Comparison of ENCODE assay signal across 21 mouse cellular contexts in the genomic region with DNA sequence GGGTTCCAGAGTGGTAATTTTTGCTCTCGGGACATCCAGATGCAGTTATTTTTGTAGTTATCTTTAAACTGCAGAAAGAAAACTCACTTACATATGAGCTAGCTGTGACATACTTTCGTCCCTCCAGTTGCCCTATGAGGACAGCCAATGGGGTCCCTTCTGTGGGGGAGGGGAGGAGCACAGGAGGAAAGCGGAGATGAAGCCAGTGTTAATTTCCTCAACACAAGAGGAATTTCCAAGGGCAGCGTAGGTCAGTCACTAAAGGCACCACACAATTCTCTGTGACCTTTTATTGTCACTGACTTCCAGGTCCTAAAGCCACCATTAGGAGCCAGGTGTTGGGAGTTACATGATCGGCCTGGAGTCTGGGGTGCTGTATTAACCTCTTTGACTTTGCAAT. TPM values are rescaled to one million over a fixed set of nuclear protein-coding genes. Genes with fewer than 3 reads are reported as not detected.
A peak's percentile ranks its signal among the peaks of the same experiment; 100 is the strongest.
DNase-seq lines count a peak whose midpoint lies in the region; ATAC-seq and TF ChIP-seq lines count a peak whose summit lies in the region.
"Had no signal": no experiment of that assay in that cellular context is flagged by ENCODE, and none has a peak within 500 bp of the region (broad histone marks: within the 10 kb centered on the region; RNA-seq: fewer than 3 reads in every experiment).

No protein-coding gene starts in this region.

- TF ChIP-seq CTCF in kidney, postnatal 0 days (IDR thresholded peaks at IDR 0.05; ENCODE audit: low read depth), result no peak
- TF ChIP-seq CTCF in kidney, adult 2 months (conservative IDR thresholded peaks at IDR 0.05; ENCODE audit: insufficient read depth, insufficient read length, low read depth, low read length), result no peak

- WGBS in kidney, postnatal 0 days, result 34% methylated on average over 5 of the region's 5 CpGs
- 60% methylated on average over 5 of the region's 5 CpGs for WGBS in kidney, adult 2 months
- 24% methylated on average over 5 of the region's 5 CpGs for WGBS in embryonic facial prominence, embryonic 11.5 days
- WGBS in intestine, embryonic 16.5 days, result 61% methylated on average over 5 of the region's 5 CpGs

- no peaks in the 10 kb centered on the region for H3K36me3 ChIP-seq in kidney, postnatal 0 days (ENCODE audit: insufficient read depth, low read length)
- no peaks in the 10 kb centered on the region for H3K36me3 ChIP-seq in kidney, adult 2 months (ENCODE audit: control insufficient read depth, insufficient read depth, low read length)
- H3K36me3 ChIP-seq in embryonic facial prominence, embryonic 11.5 days (replicated peaks; ENCODE audit: control insufficient read depth, insufficient read depth, low read depth, low read length), result no peaks in the 10 kb centered on the region
- H3K36me3 ChIP-seq in intestine, embryonic 16.5 days (ENCODE audit: control insufficient read depth, insufficient read depth, low read length), result no peaks in the 10 kb centered on the region
- H3K36me3 ChIP-seq: midbrain, embryonic 15.5 days; neural tube, embryonic 12.5 days had no signal

- no peaks in the 10 kb centered on the region for H3K27me3 ChIP-seq in kidney, postnatal 0 days (ENCODE audit: insufficient read depth, low read length)
- no peaks in the 10 kb centered on the region for H3K27me3 ChIP-seq in kidney, adult 2 months (replicated peaks; ENCODE audit: control insufficient read depth, insufficient read depth, low read length)
- no peaks in the 10 kb centered on the region for H3K27me3 ChIP-seq in embryonic facial prominence, embryonic 11.5 days (ENCODE audit: control insufficient read depth, insufficient read depth, low read length)
- H3K27me3 ChIP-seq in intestine, embryonic 16.5 days (replicated peaks; ENCODE audit: control insufficient read depth, insufficient read depth, low read length), result no peaks in the 10 kb centered on the region
- H3K27me3 ChIP-seq: CH12.LX; midbrain, embryonic 15.5 days; neural tube, embryonic 12.5 days had no signal

- H3K27ac ChIP-seq in kidney, postnatal 0 days, result no peak overlapping the region
- no peak overlapping the region for H3K27ac ChIP-seq in kidney, adult 2 months (ENCODE audit: insufficient read depth, low read depth, low read length)
- H3K27ac ChIP-seq in embryonic facial prominence, embryonic 11.5 days (replicated peaks; ENCODE audit: low read depth, low read length), result no peak overlapping the region
- H3K27ac ChIP-seq in intestine, embryonic 16.5 days (ENCODE audit: low read length), result no peak overlapping the region
- H3K27ac ChIP-seq: midbrain, embryonic 15.5 days; neural tube, embryonic 12.5 days had no signal

- no peak for ATAC-seq in kidney, postnatal 0 days (replicated peaks; ENCODE audit: low FRiP score, low read depth)
- no peak for ATAC-seq in embryonic facial prominence, embryonic 11.5 days (replicated peaks; ENCODE audit: insufficient number of reproducible peaks, low FRiP score, low TSS enrichment, low read depth)
- ATAC-seq in intestine, embryonic 16.5 days, result no peak
- ATAC-seq: forebrain, embryonic 14.5 days; midbrain, embryonic 15.5 days had no signal

- TF ChIP-seq POLR2A in kidney, adult 2 months (IDR thresholded peaks at IDR 0.05; ENCODE audit: low read depth, low read length), result no peak

- no peak overlapping the region for H3K9ac ChIP-seq in kidney, postnatal 0 days (ENCODE audit: low read depth, low read length)
- no peak overlapping the region for H3K9ac ChIP-seq in embryonic facial prominence, embryonic 11.5 days (replicated peaks; ENCODE audit: low read length)
- no peak overlapping the region for H3K9ac ChIP-seq in intestine, embryonic 16.5 days (ENCODE audit: low read depth, low read length)
- H3K9ac ChIP-seq: midbrain, embryonic 15.5 days; neural tube, embryonic 12.5 days had no signal

- DNase-seq in kidney, postnatal 0 days (ENCODE audit: low spot score), result peak; percentile 61
- DNase-seq in kidney, adult 2 months, result no peak
- DNase-seq in ZHBTc4 (ENCODE audit: low read depth, low spot score), result peak; percentile 45
- peak; percentile 46 for DNase-seq in embryonic facial prominence, embryonic 11.5 days (ENCODE audit: low spot score)
- peak; percentile 53 for DNase-seq in retina, postnatal 1 day
- DNase-seq in right cerebral cortex, adult 18-20 months, result no peak
- DNase-seq: adrenal gland, postnatal 25 days; B cell, adult 2 months; cerebellum, adult 9-10 months; gastrocnemius, postnatal 10 days; kidney, adult 18-20 months; kidney, postnatal 10 days; left cerebral cortex, postnatal 4 days; lung, postnatal 10 days; thymus, postnatal 14 days had no signal

- peaks cover 25% of the 10 kb centered on the region for H3K4me1 ChIP-seq in kidney, postnatal 0 days (replicated peaks; ENCODE audit: insufficient read depth, low read length)
- H3K4me1 ChIP-seq in kidney, adult 2 months (ENCODE audit: control insufficient read depth, insufficient read depth, low read length), result peaks cover 17% of the 10 kb centered on the region
- no peaks in the 10 kb centered on the region; the same call in none of the 2 replicates for H3K4me1 ChIP-seq in embryonic facial prominence, embryonic 11.5 days (ENCODE audit: control insufficient read depth, insufficient read depth, low read length)
- peaks cover 16% of the 10 kb centered on the region for H3K4me1 ChIP-seq in intestine, embryonic 16.5 days (ENCODE audit: control insufficient read depth, insufficient read depth, low read length)

- H3K4me3 ChIP-seq in kidney, postnatal 0 days (replicated peaks; ENCODE audit: low read depth, low read length), result no peak overlapping the region
- no peak overlapping the region for H3K4me3 ChIP-seq in kidney, adult 2 months (ENCODE audit: insufficient read depth, low read depth, low read length)
- no peak overlapping the region for H3K4me3 ChIP-seq in embryonic facial prominence, embryonic 11.5 days (ENCODE audit: low read depth, low read length)
- no peak overlapping the region for H3K4me3 ChIP-seq in intestine, embryonic 16.5 days (ENCODE audit: low read length)
- H3K4me3 ChIP-seq: midbrain, embryonic 15.5 days; neural tube, embryonic 12.5 days had no signal

- H3K4me2 ChIP-seq in kidney, postnatal 0 days (ENCODE audit: low read length), result no peak overlapping the region
- H3K4me2 ChIP-seq in embryonic facial prominence, embryonic 11.5 days (ENCODE audit: low read depth, low read length), result no peak overlapping the region
- H3K4me2 ChIP-seq in intestine, embryonic 16.5 days (ENCODE audit: low read depth, low read length), result no peak overlapping the region
- H3K4me2 ChIP-seq: heart, embryonic 11.5 days; midbrain, embryonic 15.5 days; neural tube, embryonic 12.5 days had no signal

- no peaks in the 10 kb centered on the region for H3K9me3 ChIP-seq in kidney, postnatal 0 days (replicated peaks; ENCODE audit: low read length)
- no peaks in the 10 kb centered on the region for H3K9me3 ChIP-seq in embryonic facial prominence, embryonic 11.5 days (replicated peaks; ENCODE audit: control insufficient read depth, low read length)
- no peaks in the 10 kb centered on the region for H3K9me3 ChIP-seq in intestine, embryonic 16.5 days (ENCODE audit: control insufficient read depth, low read length)
- H3K9me3 ChIP-seq: midbrain, embryonic 15.5 days; neural tube, embryonic 12.5 days had no signal

RNA-seq across cellular contexts. Expression of gene Nfkbia, which starts 22.0 kb away (rescaled TPM):
- 73.1 and 82.7 TPM in 2 replicates for polyA plus RNA-seq in kidney, postnatal 0 days (2015; fragmentation: Nextera tagmentation; extraction: Ambion mirVana)
- polyA plus RNA-seq in kidney, adult 2 months (2012; rRNA removed), result 90.0 and 93.3 TPM in 2 replicates
- 56.9 and 60.7 TPM in 2 replicates for polyA plus RNA-seq in embryonic facial prominence, embryonic 11.5 days (2014; fragmentation: Nextera tagmentation; extraction: Ambion mirVana)
- 75.5 and 83.8 TPM in 2 replicates for polyA plus RNA-seq in intestine, embryonic 16.5 days (2015; fragmentation: Nextera tagmentation; extraction: Ambion mirVana)

Comparison
In these comparisons a context has a peak if more than half of its experiments do, and no peak if none do; other contexts are left out.
1. DNase-seq: peak in kidney, postnatal 0 days (single experiment), ZHBTc4 (single experiment), embryonic facial prominence, embryonic 11.5 days (single experiment) and retina, postnatal 1 day (single experiment); none in kidney, adult 2 months (single experiment) and right cerebral cortex, adult 18-20 months (single experiment).